Mouse (Mus musculus) spleen, postnatal 4 days (tissue): ENCODE measurements at regions not wholly inside any gene's neighbourhood (a gene's known extent, or its start where the extent isn't known, plus 50 kb on each side); places are given as distances from the start of the nearest gene placed in this dataset.

ENCODE experiments used
- DNase-seq, 2 experiments: peaks; one replicate each; pipeline ENCODE4 v3.0.0; 2022; ENCODE audit warnings: low spot score in 2 of 2

DNA sequence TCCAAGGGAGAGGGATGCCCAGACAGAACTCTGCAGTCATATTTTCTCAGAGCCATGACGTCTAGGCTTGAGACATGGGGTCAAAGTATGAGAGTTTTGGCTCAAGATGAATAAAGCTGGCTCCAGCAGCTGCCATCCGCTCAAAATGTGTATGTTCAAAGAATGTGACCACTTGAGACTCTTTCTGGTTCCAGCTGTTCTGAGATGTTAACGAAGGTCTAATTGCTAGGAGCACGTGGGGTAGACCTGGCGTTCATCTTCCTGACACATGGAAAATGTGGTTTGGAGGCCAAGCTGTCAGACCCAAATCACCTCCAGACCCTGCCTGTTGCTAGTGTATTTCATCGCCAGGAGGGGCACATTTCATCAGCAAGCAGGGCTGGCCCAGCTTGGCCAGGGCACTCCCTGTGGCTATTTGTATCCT, 58.9 kb upstream of the Ankrd1 start:
- DNase-seq, result no peak

DNA sequence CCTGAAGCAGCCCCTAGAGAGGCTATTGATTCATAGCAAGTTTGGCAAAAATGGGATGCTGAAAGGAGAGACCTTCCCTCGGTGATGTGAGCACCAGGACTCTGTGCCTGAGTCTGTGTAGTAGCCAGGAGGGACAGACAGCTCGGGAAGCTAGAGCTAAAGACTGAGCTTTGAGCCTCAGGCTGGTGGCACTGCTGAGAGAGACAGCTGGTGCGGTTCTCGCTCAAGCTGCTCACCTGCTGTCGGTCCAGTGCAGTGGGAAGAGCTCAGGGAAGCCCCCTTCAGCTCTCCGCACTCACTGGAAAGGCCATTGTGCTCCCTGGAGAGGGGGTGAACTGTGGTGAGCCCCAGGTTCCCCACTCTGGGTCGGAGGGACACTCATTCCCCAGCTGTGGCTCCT, 60.4 kb upstream of the Ankrd1 start:
- no peak for DNase-seq

GRCm38 (mm10) chr19:36181535-36181934, 61.6 kb upstream of the Ankrd1 start:
- DNase-seq, result no peak

- DNase-seq, result peak; percentile 60 to 75
Observed at GRCm38 (mm10) chr19:36183127-36183526, 63.2 kb upstream of the Ankrd1 start.

GRCm38 (mm10) chr19:36189662-36190061, 69.8 kb upstream of the Ankrd1 start:
- DNase-seq, result no peak

DNA sequence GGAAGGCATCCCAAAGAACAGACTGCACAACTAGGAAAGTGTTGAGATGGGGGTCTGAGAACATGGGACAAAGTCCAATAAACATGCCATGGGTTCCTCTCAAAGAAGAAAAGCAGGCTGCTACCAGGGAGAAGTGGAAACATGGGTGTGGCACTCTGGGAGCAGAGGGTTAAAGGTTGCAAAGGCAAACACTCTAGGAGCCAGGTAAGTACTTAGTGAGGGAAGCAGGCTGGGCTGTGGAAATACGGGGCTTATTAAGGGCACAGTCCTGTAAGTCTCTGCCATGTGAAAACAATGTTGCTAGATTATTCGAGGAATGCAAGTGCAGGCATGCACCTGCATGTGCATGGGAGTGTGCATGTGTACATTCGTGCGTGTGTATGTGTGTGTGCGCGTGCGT, 71.7 kb upstream of the Ankrd1 start:
- DNase-seq, result no peak

DNA sequence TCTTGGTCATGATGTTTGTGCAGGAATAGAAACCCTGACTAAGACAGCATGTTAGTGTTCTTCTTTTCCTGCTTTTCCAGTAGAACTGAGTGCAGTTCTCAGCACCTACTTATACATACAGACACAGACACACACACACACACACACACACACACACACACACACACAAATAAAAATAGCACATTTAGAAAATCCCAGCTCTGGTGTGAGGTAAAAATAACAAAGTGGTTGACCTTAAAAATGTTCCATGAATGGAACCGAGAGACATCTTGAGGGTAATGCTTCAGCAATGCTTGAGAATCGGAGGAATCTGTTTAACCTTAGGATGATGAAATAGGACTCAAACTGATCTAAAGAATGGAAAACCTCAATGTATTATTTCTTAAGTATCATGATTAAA, 84.4 kb upstream of the Ankrd1 start:
- DNase-seq, result no peak

DNA sequence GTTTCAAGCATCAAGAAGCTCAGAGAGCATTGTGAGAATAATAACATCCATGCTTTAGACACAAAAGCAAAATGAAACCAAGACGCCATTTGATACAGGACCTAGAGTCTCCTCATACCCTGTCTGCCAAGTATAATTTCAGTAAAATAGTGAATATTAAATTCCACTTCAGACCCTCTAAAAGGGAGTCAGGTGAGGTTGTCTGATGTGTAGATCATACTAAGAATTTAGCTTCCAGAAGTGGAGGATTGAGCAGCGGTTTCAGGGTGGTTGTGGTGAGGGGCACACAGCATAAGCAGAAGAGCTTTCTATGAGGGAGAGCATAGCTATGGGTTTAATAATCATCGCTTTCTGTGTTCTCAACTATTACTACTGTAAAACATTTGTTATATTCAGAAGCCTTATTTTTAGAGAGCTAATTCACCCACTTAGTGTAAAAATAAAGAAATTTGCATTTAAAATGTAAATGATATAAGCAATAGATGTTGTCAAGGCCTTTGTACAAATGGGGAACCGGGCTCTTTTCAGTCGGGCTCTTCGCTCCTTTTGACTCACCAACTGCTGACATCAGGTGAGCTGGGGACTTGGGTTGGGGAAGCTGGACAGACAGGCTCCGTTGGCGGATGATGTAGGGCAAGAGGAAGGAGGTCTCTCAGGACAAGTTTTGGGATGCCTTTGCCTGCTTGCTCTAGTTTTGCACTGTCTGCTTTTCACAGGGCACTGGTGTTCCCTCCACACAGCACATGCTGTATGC, 85.2 kb upstream of the Ankrd1 start:
- no peak for DNase-seq

DNA sequence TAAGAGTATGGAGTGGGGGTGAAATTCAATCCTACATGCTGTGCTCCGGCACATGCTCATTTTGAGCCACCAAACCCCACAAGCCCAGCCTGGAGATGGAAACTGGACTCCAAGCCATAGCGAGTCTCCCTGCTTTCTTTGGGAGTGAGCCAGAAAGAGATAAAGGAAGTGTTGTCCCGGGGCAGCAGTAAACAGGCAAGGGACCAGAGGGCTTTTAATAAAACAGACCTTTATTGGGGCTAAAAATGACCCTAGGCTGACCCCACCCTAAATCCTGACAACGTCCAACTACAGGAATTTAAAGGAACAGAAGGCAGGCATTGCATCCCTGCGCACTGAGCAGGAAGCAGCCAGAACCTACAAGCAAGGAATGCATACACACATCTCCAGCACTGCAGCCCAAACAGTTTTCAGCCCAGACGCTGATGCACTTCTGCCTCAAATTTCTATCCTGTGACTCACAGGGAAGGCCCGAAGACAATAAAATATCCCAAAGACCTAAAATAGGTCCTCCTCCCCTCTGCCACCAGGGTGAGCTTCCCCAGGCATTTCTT, 87.9 kb upstream of the Ankrd1 start:
- no peak for DNase-seq

- no peak for DNase-seq
Observed at GRCm38 (mm10) chr19:36208419-36208818, 88.5 kb upstream of the Ankrd1 start.

- no peak for DNase-seq
Observed at GRCm38 (mm10) chr19:36213461-36213860, 93.6 kb upstream of the Ankrd1 start.

GRCm38 (mm10) chr19:36214188-36214968, 94.5 kb upstream of the Ankrd1 start:
- no peak for DNase-seq

DNA sequence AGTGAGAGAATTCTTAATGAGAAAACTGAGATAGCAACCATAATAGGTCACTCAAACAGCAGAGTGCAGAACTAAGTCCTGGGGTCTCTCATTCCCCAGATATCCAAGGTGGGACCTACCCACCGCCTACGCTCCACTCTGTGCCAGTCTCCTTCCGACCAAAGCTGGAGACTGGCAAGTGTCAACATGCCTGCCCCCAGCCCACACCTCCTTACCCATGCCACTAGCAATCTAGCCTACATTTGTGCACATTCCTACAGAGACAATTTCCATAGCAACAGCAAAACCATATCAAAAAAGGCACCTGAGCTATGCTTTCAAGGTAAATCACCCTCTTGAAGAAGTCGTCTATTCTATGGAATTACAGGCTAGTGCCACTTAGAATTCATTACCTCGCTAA, 97.3 kb upstream of the Ankrd1 start:
- no peak for DNase-seq

DNA sequence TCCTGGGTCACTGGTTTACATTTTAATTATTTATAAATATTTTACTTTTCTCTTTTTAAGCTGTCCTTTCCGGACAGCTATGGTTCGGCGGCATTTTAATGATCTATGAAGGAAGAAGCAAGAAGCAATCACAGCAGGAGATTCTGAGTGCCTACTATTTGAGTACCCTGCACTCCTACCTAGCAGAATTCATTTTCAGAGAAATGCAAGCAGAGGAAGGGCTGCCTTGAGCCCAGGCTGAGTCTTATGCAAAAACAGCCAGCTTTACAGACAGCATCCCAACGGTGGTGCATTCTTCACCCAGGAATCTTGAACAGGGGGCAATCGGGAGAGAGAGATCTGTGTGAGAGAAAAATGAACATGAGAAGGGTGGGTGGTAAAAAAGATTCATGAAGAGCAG, 97.7 kb upstream of the Ankrd1 start:
- no peak for DNase-seq

- no peak for DNase-seq
Observed at GRCm38 (mm10) chr19:36218921-36219320, 99.0 kb upstream of the Ankrd1 start.

GRCm38 (mm10) chr19:36221104-36221503, 101.2 kb upstream of the Ankrd1 start:
- no peak for DNase-seq

DNA sequence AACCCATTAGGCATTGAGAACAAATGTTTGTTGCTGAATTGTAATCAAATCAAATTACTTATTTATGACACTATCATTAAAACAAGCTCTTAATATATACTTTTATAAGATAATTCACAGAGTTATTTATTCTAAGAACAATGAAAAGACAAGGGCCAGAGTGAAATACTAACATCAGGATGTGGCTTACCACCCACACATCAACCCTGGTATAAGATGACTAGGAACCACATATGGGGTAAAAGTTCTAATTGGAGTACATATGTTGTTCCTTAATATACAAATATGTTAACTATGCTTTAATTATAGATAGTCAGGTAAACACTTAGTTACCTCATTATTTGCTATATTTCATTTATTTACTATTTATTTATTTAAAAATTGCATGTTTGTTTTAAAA, 101.7 kb upstream of the Ankrd1 start:
- DNase-seq, result no peak

DNA sequence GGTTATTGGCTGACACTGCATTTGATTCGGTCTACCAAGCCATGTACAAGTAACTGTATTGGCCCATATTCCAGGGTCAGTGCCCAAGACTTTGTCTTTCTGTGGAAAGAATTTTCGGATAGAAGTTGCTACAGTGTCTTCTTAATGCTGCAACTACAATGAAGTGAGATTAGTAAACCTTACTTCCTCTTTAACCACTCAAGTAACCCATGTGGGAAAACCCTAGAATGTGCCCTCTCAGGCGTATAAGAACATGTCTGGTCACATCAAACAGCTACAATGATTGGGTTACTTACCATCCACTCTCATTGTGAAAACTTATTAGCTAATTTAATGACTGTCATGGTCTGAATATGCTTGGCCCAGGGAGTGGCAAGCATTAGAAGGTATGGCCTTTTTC, 102.3 kb upstream of the Ankrd1 start:
- no peak for DNase-seq

- no peak for DNase-seq
Observed at GRCm38 (mm10) chr19:36224518-36224917, 104.6 kb upstream of the Ankrd1 start.

DNA sequence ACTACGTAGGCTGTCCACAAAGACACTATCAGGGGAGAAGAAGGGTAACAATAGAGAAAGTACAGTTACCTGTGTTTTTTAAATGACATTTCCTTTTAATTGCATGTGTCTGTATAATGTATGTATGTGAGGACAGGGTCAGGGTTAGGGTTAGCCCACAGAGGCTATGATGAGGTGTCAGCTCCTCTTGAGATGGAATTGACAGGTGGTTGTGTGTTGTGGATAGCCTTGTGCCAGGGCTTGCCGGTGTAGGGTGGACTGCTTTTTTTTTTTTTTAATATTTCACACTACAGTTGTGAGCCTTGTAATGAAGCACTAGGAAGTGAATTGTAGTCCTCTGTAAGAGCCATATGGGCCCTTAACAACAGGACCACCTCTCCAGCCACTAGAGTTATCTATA, 105.7 kb upstream of the Ankrd1 start:
- DNase-seq, result no peak

DNA sequence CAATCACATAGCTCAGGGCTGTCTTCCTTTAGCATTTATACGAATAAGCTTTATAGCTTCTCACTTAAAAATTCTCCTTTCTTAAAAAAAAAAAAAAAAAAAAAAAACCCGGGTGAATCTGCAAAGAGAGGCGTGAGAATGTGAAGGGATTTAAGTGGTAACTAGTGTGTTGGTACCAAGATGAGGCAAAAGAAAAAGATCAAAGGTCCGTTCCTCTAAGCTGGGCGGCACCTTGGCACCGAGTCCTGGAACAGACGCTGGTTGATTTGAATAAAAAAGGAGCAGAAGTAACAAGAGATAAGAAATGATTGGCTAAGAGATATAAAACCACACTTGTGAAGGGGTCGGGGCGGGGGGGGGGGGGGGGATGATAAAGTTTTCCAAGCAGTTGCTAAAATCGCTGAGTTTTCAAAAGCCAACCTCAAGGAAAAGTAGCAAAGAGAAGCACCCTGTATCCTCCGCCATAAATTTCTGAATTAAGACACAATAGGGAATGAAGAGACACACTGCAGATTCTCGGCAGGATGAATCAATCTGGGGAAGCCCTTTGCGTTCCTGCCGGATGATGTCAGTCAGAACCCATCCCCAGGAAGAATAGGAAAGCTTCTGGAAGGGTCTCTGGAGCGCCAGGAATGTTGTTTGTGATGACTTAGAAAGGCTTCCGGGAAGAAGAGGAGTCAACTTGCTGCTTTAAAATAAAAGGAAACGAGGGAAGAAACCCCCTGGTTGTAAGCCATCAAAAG, 107.7 kb upstream of the Ankrd1 start:
- no peak for DNase-seq

DNA sequence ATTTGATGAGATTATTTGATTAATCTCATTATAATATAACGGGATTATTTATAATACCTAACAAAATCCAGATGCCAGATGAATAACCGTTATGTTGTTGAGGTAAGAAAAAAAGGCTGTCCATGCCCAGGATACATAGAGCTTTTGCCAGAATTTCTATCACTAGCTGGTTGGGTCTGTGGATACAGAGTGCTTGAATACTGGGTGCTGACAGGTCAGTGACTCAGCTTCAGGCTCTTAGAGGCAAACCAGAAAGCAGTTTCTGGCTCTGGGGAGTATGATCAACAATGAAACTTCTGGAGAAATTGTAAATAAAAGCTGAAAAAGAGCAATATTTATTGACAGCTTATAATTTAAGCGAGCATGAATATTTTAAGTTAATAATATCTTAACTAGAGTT, 109.4 kb upstream of the Ankrd1 start:
- no peak for DNase-seq
